ENCODE assay signal across 25 mouse cellular contexts in genomic region chr11:71697017-71697416, GRCm38 (mm10). TPM values are rescaled to one million over a fixed set of nuclear protein-coding genes. Genes with fewer than 3 reads are reported as not detected.
DNase-seq lines count a peak whose midpoint lies in the region; ATAC-seq and TF ChIP-seq lines count a peak whose summit lies in the region.
"Had no signal": no experiment of that assay in that cellular context is flagged by ENCODE, and none has a peak within 500 bp of the region (broad histone marks: within the 10 kb centered on the region; RNA-seq: fewer than 3 reads in every experiment).

No protein-coding gene starts in this region.

- H3K27ac ChIP-seq in heart, adult 2 months = peak overlapping the region; percentile 9; the same call in 1 of the 2 replicates
- no peak overlapping the region for H3K27ac ChIP-seq in hindbrain, embryonic 14.5 days
- H3K27ac ChIP-seq: embryonic facial prominence, embryonic 15.5 days; forebrain, embryonic 10.5 days; gastrocnemius, adult 2 months; hindbrain, postnatal 0 days; limb, embryonic 15.5 days; liver, embryonic 15.5 days; midbrain, embryonic 12.5 days; neural tube, embryonic 12.5 days had no signal

- 0 out of 2 replicates have a peak, but pooled peaks have one; percentile 18 for TF ChIP-seq EP300 in heart, adult 2 months (IDR thresholded peaks at IDR 0.05; ENCODE audit: insufficient read depth, low read depth, low read length)

- H3K36me3 ChIP-seq in heart, adult 2 months (ENCODE audit: control insufficient read depth, insufficient read depth, low read length) = no peaks in the 10 kb centered on the region
- H3K36me3 ChIP-seq in hindbrain, embryonic 14.5 days (replicated peaks; ENCODE audit: control insufficient read depth, insufficient read depth) = no peaks in the 10 kb centered on the region
- H3K36me3 ChIP-seq: embryonic facial prominence, embryonic 15.5 days; forebrain, embryonic 10.5 days; limb, embryonic 15.5 days; liver, embryonic 15.5 days; midbrain, embryonic 12.5 days; neural tube, embryonic 12.5 days had no signal

- TF ChIP-seq CTCF in heart, adult 2 months (IDR thresholded peaks at IDR 0.05) = no peak

- intact Hi-C loops in heart, adult 2 months (cut with DNase I) = loop anchor here (2.0 kb wide), 1 partner anchor 50 kb away; no protein-coding TSS in a partner anchor

- H3K4me3 ChIP-seq in heart, adult 2 months = no peak overlapping the region
- no peak overlapping the region for H3K4me3 ChIP-seq in hindbrain, embryonic 14.5 days (replicated peaks; ENCODE audit: low read length)
- H3K4me3 ChIP-seq: embryonic facial prominence, embryonic 15.5 days; forebrain, embryonic 10.5 days; gastrocnemius, adult 2 months; limb, embryonic 15.5 days; liver, embryonic 15.5 days; midbrain, embryonic 12.5 days; neural tube, embryonic 12.5 days had no signal

- no peaks in the 10 kb centered on the region for H3K9me3 ChIP-seq in hindbrain, embryonic 14.5 days (ENCODE audit: control insufficient read depth, low read length)
- H3K9me3 ChIP-seq: embryonic facial prominence, embryonic 15.5 days; forebrain, embryonic 10.5 days; limb, embryonic 15.5 days; liver, embryonic 15.5 days; midbrain, embryonic 12.5 days; neural tube, embryonic 12.5 days had no signal

- ATAC-seq in hindbrain, embryonic 14.5 days (ENCODE audit: low FRiP score) = no peak
- ATAC-seq: hindbrain, postnatal 0 days; Patski had no signal

- H3K27me3 ChIP-seq in heart, adult 2 months (ENCODE audit: control insufficient read depth, insufficient read depth, low read length) = no peaks in the 10 kb centered on the region
- no peaks in the 10 kb centered on the region for H3K27me3 ChIP-seq in hindbrain, embryonic 14.5 days (ENCODE audit: control insufficient read depth, insufficient read depth, low read length)
- H3K27me3 ChIP-seq: embryonic facial prominence, embryonic 15.5 days; limb, embryonic 15.5 days; liver, embryonic 15.5 days; midbrain, embryonic 12.5 days; neural tube, embryonic 12.5 days had no signal

- no peak for TF ChIP-seq POLR2A in heart, adult 2 months (IDR thresholded peaks at IDR 0.05; ENCODE audit: insufficient read depth, low read depth, low read length)

- no peaks in the 10 kb centered on the region for H3K79me2 ChIP-seq in heart, adult 2 months (replicated peaks; ENCODE audit: control insufficient read depth, insufficient read depth, low read length)

- 15% methylated on average over 3 of the region's 3 CpGs for WGBS in heart, adult 2 months
- 59% methylated on average over 3 of the region's 3 CpGs for WGBS in hindbrain, embryonic 14.5 days

- no peak overlapping the region for H3K9ac ChIP-seq in heart, adult 2 months (ENCODE audit: low read depth, low read length)
- H3K9ac ChIP-seq in hindbrain, embryonic 14.5 days = no peak overlapping the region
- H3K9ac ChIP-seq: embryonic facial prominence, embryonic 15.5 days; limb, embryonic 15.5 days; liver, embryonic 15.5 days; midbrain, embryonic 12.5 days; neural tube, embryonic 12.5 days had no signal

- peaks cover 5% of the 10 kb centered on the region for H3K4me1 ChIP-seq in heart, adult 2 months (ENCODE audit: control insufficient read depth, insufficient read depth, low read length)
- no peaks in the 10 kb centered on the region; the same call in 1 of the 2 replicates for H3K4me1 ChIP-seq in hindbrain, embryonic 14.5 days (replicated peaks; ENCODE audit: control insufficient read depth, insufficient read depth, low read length)
- H3K4me1 ChIP-seq: embryonic facial prominence, embryonic 15.5 days; forebrain, embryonic 10.5 days; limb, embryonic 15.5 days; liver, embryonic 15.5 days; midbrain, embryonic 12.5 days; neural tube, embryonic 12.5 days had no signal

- peak in 1 of 2 experiments; percentile 6 for DNase-seq in heart, adult 2 months
- DNase-seq in heart, postnatal 4 days = no peak
- peak; percentile 2 for DNase-seq in 3T3-L1 (ENCODE audit: low read depth, low spot score)
- peak; percentile 4 for DNase-seq in ES-CJ7 (ENCODE audit: low read depth, low spot score)
- DNase-seq in lung, postnatal 25 days (ENCODE audit: low spot score) = peak; percentile 51
- DNase-seq in gastrocnemius, postnatal 25 days = no peak
- no peak for DNase-seq in hindbrain, embryonic 14.5 days (ENCODE audit: low spot score)
- DNase-seq: cerebellum, adult 2 months; gastrocnemius, adult 2 months; kidney, adult 11 months; kidney, postnatal 14 days; right cerebral cortex, adult 18-20 months; thymus, postnatal 14 days had no signal

- H3K4me2 ChIP-seq in hindbrain, embryonic 14.5 days (replicated peaks) = no peak overlapping the region
- H3K4me2 ChIP-seq: embryonic facial prominence, embryonic 15.5 days; limb, embryonic 15.5 days; liver, embryonic 15.5 days; midbrain, embryonic 12.5 days; neural tube, embryonic 12.5 days had no signal

RNA-seq across cellular contexts. Expression of gene Wscd1, which starts 52.7 kb away (rescaled TPM):
- total RNA-seq in heart, adult 2 months (2021) = 10 to 100 TPM in 1 of 2 experiments, 1 to 10 TPM in 1; 7.3 to 10.2 TPM
- polyA plus RNA-seq in heart, adult 2 months (2012; rRNA removed) = 6.8 and 9.1 TPM in 2 replicates
- 1 to 10 TPM; 9.6 TPM for total RNA-seq in heart, postnatal 4 days (2021)
- 1 to 10 TPM; 2.6 to 3.1 TPM for total RNA-seq in gastrocnemius, postnatal 25 days (2021)
- 55.1 and 61.2 TPM in 2 replicates for polyA plus RNA-seq in hindbrain, embryonic 14.5 days (2014; fragmentation: Nextera tagmentation; extraction: Ambion mirVana)
- total RNA-seq: granulocyte monocyte progenitor cell, adult 5-6 weeks; hematopoietic stem cell, adult 5-6 weeks; megakaryocyte progenitor cell, adult 5-6 weeks; monocyte, adult 5-6 weeks had no signal

Comparison
In these comparisons a context has a peak if more than half of its experiments do, and no peak if none do; other contexts are left out.
1. DNase-seq: peak in 3T3-L1 (single experiment), ES-CJ7 (single experiment) and lung, postnatal 25 days (single experiment); none in heart, postnatal 4 days (single experiment), gastrocnemius, postnatal 25 days (single experiment) and hindbrain, embryonic 14.5 days (single experiment).